In genomic region chr7:130546421-130546790, GRCm38 (mm10) we compare ENCODE assay signal across 8 mouse cellular contexts. TPM values are rescaled to one million over a fixed set of nuclear protein-coding genes. Genes with fewer than 3 reads are reported as not detected.
DNase-seq lines count a peak whose midpoint lies in the region; ATAC-seq lines count a peak whose summit lies in the region.

No protein-coding gene starts in this region.

- peak overlapping the region; percentile 99 for H3K27ac ChIP-seq in forebrain, embryonic 10.5 days
- H3K27ac ChIP-seq in limb, embryonic 13.5 days: peak overlapping the region; percentile 97
- peak overlapping the region; percentile 99 for H3K27ac ChIP-seq in stomach, embryonic 14.5 days (ENCODE audit: low read length)

- H3K4me3 ChIP-seq in forebrain, embryonic 10.5 days: peak overlapping the region; percentile 88
- peak overlapping the region; percentile 67 for H3K4me3 ChIP-seq in limb, embryonic 13.5 days
- H3K4me3 ChIP-seq in stomach, embryonic 14.5 days (ENCODE audit: low read depth, low read length): peak overlapping the region; percentile 65

- H3K4me2 ChIP-seq in limb, embryonic 13.5 days (replicated peaks): peak overlapping the region; percentile 90
- H3K4me2 ChIP-seq in stomach, embryonic 14.5 days (replicated peaks; ENCODE audit: low read depth, low read length): peak overlapping the region; percentile 95

- ATAC-seq in limb, embryonic 13.5 days (ENCODE audit: low FRiP score, low read depth): no peak
- no peak for ATAC-seq in stomach, embryonic 14.5 days (ENCODE audit: insufficient number of reproducible peaks, insufficient read depth, low FRiP score, low read depth)

- peaks cover 42% of the 10 kb centered on the region for H3K36me3 ChIP-seq in forebrain, embryonic 10.5 days (replicated peaks)
- peaks cover 36% of the 10 kb centered on the region for H3K36me3 ChIP-seq in limb, embryonic 13.5 days
- H3K36me3 ChIP-seq in stomach, embryonic 14.5 days (ENCODE audit: control insufficient read depth, insufficient read depth, low read length): peaks cover 22% of the 10 kb centered on the region; the same call in 1 of the 2 replicates

- H3K9ac ChIP-seq in limb, embryonic 13.5 days: peak overlapping the region; percentile 90
- peak overlapping the region; percentile 63 for H3K9ac ChIP-seq in stomach, embryonic 14.5 days (replicated peaks; ENCODE audit: low read depth, low read length)

- H3K9me3 ChIP-seq in forebrain, embryonic 10.5 days: peaks cover 7% of the 10 kb centered on the region; the same call in 1 of the 2 replicates
- H3K9me3 ChIP-seq in limb, embryonic 13.5 days: no peaks in the 10 kb centered on the region
- no peaks in the 10 kb centered on the region for H3K9me3 ChIP-seq in stomach, embryonic 14.5 days (ENCODE audit: control insufficient read depth, low read depth, low read length)

- H3K27me3 ChIP-seq in forebrain, embryonic 10.5 days (ENCODE audit: poor library complexity, severe bottlenecking): no peaks in the 10 kb centered on the region
- no peaks in the 10 kb centered on the region for H3K27me3 ChIP-seq in limb, embryonic 13.5 days
- no peaks in the 10 kb centered on the region for H3K27me3 ChIP-seq in stomach, embryonic 14.5 days (ENCODE audit: control insufficient read depth, insufficient read depth, low read length)

- peak; percentile 14 for DNase-seq in retina, embryonic 14.5 days (ENCODE audit: low spot score)
- DNase-seq in retina, postnatal 1 day: no peak
- DNase-seq in forebrain, embryonic 10.5 days (ENCODE audit: extremely low spot score, low spot score): no peak
- no peak for DNase-seq in ovary, adult 18-20 months (ENCODE audit: low spot score)
- DNase-seq in ovary, postnatal 36 days (ENCODE audit: low spot score): no peak
- DNase-seq in cerebellum, adult 9-10 months: no peak

- 11% methylated on average over 7 of the region's 7 CpGs for WGBS in forebrain, embryonic 10.5 days
- WGBS in limb, embryonic 13.5 days: 8% methylated on average over 7 of the region's 7 CpGs
- WGBS in stomach, embryonic 14.5 days: under 1% methylated on average over 7 of the region's 7 CpGs

- peaks cover 20% of the 10 kb centered on the region for H3K4me1 ChIP-seq in forebrain, embryonic 10.5 days
- peaks cover 13% of the 10 kb centered on the region for H3K4me1 ChIP-seq in limb, embryonic 13.5 days
- peaks cover 12% of the 10 kb centered on the region; the same call in 1 of the 2 replicates for H3K4me1 ChIP-seq in stomach, embryonic 14.5 days (ENCODE audit: control insufficient read depth, insufficient read depth, low read length)

RNA-seq across cellular contexts. Expression of gene Ate1, which starts 26.2 kb away (rescaled TPM):
- 52.4 and 53.3 TPM in 2 replicates for polyA plus RNA-seq in forebrain, embryonic 10.5 days (2016; fragmentation: Nextera tagmentation; extraction: Ambion mirVana)
- 56.4 and 59.1 TPM in 2 replicates for polyA plus RNA-seq in limb, embryonic 13.5 days (2015; fragmentation: Nextera tagmentation; extraction: Ambion mirVana)
- polyA plus RNA-seq in stomach, embryonic 14.5 days (2014; fragmentation: Nextera tagmentation; extraction: Ambion mirVana): 69.9 and 72.8 TPM in 2 replicates

RNA-seq across cellular contexts. Expression of gene Nsmce4a, which starts 26.5 kb away (rescaled TPM):
- 197 and 203 TPM in 2 replicates for polyA plus RNA-seq in forebrain, embryonic 10.5 days (2016; fragmentation: Nextera tagmentation; extraction: Ambion mirVana)
- polyA plus RNA-seq in limb, embryonic 13.5 days (2015; fragmentation: Nextera tagmentation; extraction: Ambion mirVana): 163 and 167 TPM in 2 replicates
- 173 and 181 TPM in 2 replicates for polyA plus RNA-seq in stomach, embryonic 14.5 days (2014; fragmentation: Nextera tagmentation; extraction: Ambion mirVana)

RNA-seq across cellular contexts. Expression of gene Tacc2, which starts 30.8 kb away (rescaled TPM):
- polyA plus RNA-seq in forebrain, embryonic 10.5 days (2016; fragmentation: Nextera tagmentation; extraction: Ambion mirVana): 38.2 and 40.3 TPM in 2 replicates
- 35.1 and 39.3 TPM in 2 replicates for polyA plus RNA-seq in limb, embryonic 13.5 days (2015; fragmentation: Nextera tagmentation; extraction: Ambion mirVana)
- polyA plus RNA-seq in stomach, embryonic 14.5 days (2014; fragmentation: Nextera tagmentation; extraction: Ambion mirVana): 35.2 TPM in 2 replicates
